Mouse (Mus musculus) embryo, embryonic 10 days (tissue): ENCODE measurements around the gene Scarb2.

Experiments
- DNase-seq: peaks from one replicate; pipeline ENCODE4 v3.0.0-alpha.2; 2015; ENCODE audit warnings: low spot score

Gene Scarb2

DNA sequence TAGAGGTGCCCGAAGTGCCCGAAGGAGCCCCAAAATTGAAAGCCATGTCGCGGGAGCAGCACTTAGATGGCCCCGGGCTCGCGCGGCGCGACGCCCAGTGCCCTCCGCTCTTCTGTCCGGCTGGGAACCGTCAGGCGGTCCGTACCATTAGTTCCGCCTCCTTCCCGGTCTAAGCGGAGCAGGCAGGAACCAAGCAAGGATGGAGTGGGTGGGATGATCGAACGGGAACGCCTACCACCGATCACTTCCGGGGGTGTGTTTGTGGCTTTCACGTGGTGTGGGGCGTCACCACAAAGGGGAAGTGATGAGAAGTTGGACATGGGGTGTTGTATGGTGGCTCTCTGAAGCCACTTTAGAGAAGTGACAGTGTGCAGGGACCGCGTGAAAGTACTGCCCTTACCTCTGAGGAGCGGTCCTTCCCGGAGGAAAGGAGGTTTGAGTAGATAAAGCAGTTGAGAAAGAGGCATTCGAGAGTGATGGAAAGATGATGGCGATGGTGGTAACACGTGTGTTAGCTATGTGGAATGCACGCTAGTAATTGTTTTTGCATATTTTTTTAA, 71.5 kb downstream of the Scarb2 start, which contains the start of gene Nup54:
Gene Nup54, minus strand, starts transcription at position 195 of the 560 bp plus-strand sequence.
- peak; percentile 98 for DNase-seq

DNA sequence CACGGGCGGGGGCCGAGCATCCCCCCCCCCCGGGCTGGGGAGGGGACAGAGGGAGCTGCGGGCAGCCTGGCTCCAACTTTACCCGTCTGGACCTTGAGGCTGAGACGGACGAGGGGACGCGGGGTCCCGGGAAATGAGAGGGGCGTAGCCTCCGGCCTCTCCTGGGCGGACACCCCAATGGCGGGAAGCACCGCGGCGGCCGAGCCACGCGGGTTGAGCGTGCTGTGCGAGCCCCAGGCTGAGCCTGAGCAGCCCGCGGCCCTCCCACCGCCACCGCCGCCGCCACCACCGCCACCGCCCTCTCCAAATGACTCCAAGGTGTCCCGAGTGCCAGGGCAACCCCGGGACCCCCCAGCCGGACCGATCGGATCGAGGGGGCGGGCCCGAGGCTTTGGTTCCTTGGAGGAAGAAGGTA, 72.1 kb downstream of the Scarb2 start:
- peak; percentile 57 for DNase-seq

DNA sequence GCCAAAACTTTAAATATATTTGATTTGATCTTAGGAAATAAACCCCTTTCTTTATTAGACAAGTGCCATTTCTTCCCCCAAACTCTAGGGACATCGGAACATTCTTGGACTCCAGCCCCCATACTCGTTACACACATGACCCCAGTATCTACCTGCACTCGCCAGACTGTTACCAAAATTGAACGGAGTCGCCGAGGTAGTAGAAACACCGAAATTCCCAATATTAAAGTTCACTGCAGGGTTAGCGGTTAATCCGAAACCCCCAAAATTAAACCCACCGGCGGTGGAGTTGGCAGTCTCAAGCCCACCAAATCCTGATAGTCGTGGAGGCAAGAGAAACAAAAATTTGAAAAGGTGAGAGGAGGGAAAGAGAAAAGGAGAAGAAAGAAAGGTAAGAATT, 72.6 kb downstream of the Scarb2 start:
- peak; percentile 19 for DNase-seq

DNA sequence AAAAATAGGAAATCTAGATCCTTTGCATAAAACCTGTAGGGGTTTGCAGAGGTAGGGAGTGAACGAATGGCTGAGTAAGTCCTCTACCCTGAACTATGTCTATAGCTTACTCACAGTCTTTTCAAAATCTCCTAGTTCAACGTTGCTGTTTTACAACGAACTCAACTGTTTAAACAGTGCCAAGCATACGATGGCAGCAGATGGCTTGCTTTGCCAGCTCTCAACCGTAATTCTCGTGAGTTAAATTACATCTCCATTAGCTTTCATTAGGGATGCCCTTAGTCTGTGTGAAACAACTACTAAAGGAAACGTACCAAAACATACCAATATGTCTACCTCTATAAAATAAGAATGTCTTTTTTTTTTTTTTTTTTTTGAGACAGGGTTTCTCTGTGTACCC, 75.0 kb downstream of the Scarb2 start:
- no peak for DNase-seq

DNA sequence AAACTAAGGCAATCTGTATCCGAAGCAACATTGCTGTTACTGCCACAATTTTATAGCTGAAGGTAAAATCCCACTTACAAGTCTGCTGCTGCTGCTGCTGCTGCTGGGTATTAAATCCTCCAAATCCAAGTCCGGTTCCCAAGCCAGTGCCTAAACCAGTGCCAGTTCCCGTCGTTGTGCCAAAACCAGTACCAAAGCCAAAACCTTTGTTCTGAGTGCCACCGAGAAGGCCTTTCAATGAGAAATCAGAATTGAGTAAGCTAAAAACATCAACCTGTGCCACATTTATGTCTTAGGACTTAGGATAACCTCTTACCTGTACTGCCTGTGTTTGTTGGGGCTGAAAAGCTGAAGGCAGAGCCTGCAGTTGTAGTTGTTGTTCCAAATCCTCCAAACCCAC, 75.9 kb downstream of the Scarb2 start:
- DNase-seq: no peak

DNA sequence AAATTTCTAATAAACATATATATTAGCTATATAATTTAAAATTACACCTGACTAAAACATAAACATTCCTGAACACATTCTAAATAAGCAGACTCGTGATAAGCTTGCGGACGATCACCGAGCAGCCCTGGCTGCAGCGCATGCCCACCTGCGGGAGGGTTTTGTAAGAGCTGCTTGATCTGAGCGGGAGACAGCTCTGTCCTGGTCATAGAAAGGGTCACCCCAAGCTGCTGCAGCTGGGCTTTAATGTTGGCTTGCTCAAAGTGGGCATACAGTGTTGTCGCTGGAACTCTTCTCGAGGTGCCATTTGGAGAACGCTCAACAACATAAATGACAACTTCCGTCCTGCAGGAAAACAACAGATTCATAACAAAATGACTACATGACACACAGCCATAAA, 82.5 kb downstream of the Scarb2 start:
- DNase-seq: no peak

DNA sequence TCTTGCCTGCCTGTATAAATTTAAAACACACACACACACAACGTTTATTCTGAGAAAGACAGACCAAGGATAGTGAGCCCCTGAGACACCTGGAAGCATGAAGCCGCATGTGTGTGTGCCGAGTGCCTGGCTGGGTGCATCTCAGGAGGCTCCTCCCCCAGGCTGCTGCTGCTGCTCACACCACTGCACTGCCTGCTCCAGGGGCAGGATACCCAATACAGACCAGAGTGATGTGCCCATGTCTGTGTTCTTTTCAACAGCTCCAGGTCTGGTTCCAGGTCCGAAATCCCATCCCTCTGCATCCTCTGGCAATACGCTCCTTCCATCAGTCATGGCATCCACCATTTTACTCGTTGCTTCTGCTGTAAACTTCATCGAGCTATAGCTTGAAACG, 92.7 kb downstream of the Scarb2 start:
- no peak for DNase-seq

DNA sequence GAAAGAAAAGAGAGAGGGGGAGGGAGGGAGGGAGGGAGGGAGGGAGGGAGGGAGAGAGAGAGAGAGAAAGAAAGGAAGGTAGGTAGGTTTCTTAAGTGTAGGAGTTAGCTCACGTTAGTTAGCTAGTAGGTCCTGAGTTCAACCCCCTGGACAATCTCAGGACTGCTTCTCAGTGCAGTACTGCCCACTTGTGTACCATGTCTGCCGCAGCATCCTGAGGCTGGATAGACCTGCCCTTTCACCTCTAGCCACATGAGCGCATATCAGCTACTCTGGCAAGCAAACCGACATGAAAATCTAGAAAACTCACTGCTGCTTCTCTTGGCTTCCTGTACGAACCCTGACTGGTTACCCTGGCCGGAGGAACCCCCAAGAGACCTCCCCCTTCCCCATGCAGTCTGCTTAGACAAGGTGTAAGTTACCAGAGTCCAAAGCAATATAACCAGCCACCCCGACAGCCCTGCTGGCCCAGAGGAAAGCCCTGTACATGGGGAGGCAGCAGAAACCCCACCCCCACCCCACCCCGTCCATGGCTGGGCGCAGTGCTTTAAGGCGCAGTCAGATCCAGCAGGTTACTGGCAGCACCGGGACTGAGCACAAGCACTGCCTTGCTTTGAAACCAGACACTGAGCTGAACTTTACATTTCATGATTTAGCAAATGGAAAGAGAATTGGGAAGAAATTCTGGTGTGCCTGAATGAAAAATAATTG, 93.2 kb downstream of the Scarb2 start:
- DNase-seq: no peak

DNA sequence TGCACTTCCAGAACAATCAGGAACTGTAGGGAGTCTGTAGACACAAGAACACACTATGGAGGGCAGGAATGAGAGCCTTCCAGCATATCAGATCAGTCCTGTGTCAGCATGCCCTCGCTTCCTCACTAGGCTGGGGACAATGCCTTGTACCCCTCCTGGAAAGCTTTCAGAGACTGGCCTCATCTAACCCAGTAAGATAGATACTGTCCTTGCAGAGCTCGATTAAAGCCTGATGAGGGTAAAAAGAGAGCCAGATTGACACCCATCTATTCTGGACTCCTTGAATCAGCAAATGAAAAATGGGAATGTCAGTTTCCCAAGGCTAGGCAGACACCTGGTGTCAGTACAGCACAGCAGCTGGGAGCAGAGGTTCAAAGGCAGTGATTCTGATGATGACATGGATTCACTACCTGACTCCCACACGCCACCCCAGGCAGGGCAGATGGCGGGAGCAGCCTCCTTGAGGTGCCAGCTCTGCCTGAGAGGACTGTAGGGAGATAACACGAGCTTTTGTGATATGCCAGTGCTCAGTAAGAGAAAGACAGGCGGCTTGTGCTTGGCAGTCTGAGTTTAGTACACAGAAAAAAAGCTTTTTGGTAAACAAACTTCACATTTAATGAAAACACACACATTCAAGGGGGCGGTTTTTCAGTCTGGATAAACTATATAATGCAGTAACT, 95.0 kb downstream of the Scarb2 start:
- no peak for DNase-seq

DNA sequence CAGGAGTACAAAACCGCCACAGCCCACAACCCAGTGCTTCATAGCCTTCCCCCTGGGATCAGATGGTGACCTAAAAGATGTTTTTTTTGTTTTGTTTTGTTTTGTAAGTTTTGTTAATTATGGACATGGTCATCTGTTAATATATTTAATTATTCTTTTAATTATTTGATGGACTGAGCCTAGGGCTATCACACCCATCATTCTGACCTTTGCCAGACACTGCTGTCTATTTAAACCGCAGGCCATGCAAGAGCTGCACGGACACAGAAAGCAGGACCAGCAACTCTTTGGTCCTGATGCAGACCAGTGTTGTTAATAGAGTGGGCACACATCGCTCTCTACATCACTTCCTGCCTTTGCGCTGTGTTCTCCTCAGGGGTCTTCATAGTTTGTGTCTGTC, 96.1 kb downstream of the Scarb2 start:
- no peak for DNase-seq

DNA sequence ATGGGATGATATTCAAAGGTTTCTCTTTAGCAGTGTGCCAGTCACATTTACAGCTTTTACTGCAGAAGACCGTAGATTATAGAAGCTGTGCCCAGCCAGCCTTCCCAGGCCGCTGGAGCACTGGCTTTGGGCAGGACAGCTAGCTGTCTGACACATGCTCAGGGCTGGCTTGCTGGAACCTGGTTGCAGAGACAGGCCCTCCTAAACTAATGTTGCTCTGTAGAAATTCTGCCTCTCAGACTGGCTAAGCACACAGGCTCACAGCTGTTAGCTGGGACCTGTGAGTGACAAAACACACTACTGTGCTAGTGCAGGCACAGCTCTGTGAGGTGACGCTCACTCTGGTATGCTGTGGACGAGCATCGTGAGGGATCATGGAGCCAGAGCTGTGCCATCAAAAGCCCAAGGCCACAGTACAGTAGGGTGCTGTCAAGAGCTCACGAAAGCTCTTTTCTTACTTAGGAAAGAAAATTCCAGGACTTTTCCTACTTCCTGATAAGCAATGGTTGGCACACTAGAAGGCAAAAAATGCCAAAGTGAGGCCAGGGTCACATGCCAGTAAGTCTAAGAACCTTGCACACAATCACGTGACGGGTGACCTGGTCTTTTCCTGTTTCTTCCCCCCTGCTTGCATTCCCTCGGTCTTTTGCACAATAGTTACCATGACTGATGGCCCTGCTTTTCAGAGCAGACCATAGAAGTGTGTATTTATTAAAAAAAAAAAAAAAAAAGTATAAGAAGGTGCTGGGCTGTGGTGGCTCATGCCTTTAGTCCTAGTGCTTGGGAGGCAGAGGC, 97.1 kb downstream of the Scarb2 start:
- DNase-seq: no peak

DNA sequence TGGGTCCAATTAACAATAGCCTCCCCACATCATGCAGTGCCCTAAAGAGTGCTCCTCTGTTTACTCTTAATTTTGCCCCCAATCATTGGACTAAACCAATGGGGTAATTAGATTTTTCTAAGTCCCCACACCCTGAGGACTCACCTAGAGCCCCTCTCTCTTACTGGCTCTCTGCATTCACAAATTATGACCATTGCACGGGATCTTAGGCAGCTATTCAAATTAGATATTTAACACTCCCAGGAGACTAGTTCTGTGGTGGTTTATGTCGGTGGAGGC, 102.3 kb downstream of the Scarb2 start:
- DNase-seq: no peak

DNA sequence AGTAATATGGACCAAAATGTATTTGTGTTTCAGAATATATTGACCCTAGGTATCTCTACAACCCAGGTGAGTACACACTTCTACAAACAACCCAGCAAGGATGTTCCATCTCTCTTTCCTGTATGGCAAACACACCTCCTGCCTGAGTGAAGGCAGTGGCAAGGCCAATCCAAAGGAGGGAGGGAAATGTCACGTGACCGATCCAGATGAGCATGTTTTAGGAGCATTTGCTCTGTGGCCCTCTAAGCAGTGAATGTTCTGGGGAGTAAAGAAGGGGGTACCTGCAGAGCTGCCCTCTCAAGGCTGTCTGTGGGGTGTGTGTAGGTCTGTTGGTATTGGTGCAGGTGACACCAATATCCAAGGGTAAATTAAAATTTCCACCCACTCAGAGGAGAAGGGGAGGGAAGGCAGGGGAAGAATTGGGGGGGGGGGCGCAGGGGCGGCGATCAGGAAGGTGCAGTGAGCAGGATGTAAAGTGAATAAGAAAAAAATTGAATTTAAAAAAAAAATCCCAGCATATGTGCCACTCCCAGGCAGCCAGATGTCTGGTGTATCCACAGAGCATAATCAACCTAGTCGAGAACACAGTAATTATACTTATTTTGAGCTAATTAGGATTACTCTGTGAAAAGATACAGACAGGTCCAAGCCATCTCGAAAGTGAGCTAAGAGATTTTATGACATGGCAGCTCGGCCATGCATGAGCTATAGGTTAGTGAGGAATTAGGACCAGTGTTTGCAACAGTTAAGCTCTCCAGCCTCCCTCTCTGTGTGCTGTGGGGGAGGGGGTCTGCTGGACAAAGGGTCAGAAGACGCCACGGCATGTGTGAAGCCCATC, 102.9 kb downstream of the Scarb2 start:
- DNase-seq: peak; percentile 81

DNA sequence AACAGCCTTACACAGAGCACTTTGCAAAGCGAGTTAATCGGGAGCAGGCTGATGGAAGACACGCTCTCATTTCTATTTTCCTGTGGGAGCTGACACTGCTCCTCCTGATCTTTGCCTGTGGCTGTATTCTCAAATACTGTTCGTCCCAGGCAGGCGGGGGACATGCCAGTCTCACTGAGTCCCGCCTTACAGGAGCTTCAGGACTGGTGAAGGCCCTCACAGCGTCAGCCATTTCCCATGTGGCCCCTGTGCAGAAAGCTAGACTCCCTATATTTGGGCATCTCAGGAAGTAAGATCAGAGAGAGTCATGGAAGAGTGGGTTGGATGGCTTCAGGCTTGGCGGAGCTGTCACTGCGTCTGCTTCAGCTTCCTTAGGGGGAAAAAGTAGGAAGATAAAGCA, 103.8 kb downstream of the Scarb2 start:
- no peak for DNase-seq

DNA sequence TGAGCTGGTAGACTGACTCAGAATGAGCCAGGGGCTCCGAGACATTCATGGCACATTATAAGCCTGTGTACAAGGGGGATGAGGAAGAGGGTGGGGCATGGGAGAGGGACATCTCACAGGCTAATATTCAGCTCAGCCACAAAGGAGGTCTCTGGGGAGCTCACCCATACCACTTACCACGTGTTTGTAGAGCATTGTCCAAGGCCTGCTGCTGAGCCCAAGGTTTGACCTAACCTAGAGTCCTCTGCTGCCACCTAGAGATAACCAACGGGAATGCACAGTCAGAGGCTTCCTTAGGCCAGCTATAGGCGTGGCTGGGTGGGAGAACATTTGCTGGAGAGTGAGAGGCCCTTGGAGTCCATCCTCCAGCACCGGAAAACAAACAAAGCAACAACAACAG, 108.5 kb downstream of the Scarb2 start:
- peak; percentile 94 for DNase-seq

DNA sequence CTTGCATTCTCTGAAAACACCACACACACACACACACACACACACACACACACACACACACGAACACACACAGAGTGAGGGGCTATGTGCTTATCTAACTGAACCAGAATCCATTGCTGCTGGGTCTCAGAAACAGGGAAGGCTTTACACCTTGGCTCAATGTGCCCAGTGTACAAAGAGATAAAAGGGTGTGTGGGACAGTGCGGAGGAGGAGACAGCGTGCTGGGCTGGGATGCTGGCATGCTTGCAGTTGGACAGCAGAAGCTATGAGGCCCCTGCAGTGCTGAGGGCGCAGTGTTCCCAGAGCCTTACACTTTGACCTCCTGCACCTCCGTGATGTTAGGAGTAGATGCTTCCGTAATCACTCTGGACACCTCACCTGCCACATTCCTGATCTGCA, 110.2 kb downstream of the Scarb2 start:
- no peak for DNase-seq

DNA sequence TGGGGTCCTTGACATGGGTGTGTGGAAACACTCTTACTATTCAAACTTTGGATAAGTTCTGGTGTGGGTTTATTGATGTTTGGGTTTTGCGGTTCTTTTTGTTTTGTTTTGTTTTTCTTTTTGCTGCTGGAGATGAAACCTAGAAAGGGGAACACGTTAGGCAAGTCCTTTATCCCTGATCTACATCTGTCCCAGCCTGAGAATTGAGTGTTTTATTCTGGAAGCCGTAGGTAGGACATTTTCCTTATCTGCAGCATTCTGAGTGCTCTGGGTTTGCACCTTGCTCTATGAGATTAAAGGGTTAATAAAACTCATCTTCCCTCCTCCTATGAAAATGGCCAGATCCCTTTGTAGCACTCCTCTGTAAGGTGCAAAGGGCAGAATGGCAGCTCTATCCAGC, 110.9 kb downstream of the Scarb2 start:
- no peak for DNase-seq

DNA sequence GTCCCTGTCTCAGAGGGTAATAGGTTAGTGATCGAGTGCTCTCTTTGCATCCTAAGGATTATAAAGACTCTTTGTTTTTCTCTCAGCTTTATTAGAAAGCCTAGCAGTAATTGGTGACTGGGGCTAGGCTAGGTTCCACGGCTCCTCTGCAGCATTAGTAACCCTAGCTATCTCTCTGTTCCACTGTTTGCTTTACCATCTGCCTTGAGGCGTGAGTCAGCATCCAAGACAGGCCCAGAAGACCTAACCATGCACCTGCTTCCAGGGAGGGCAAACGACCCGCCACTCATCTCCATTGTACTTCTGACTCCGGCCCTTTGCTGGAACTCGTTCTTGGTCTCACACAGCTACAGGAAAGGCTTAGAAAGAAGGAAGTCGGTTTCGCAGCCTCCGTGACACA, 112.8 kb downstream of the Scarb2 start:
- DNase-seq: no peak

DNA sequence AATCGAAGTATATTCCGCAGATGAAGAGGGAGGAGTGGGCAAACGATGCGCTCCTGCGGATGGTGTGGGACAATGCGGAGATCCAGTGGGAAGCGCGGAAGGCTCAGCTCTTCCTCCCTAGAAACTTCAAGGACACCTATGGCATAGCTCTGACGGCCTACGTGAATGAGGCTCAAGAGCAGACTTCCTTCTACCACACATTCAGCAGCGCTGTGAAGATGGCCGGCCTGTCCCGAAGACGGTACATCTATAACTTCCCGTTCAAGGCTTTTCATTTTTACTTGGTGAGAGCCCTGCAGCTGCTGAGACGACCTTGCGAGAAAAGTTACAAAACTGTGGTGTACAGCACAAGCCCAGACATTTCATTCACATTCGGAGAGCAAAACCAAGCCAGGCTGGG, 114.1 kb downstream of the Scarb2 start:
- no peak for DNase-seq
